Mouse (Mus musculus) thymus, postnatal 25 days (tissue): Measurements from ENCODE around the gene Swsap1.

Experiments
- DNase-seq: peaks from one replicate; pipeline ENCODE4 v3.0.0; 2022

Gene Swsap1

GRCm38 (mm10) chr9:21936692-21937570, 18.6 kb upstream of the Swsap1 start, which contains the start of gene Plppr2:
Gene Plppr2, plus strand, starts transcription at chr9:21937033.
- DNase-seq, result peak; percentile 77

GRCm38 (mm10) chr9:21937711-21938175, 17.8 kb upstream of the Swsap1 start:
- no peak for DNase-seq

- no peak for DNase-seq
These were observed 17.2 kb upstream of the Swsap1 start for GRCm38 (mm10) chr9:21938234-21938855.

- no peak for DNase-seq
These were observed 12.5 kb upstream of the Swsap1 start for GRCm38 (mm10) chr9:21943046-21943445.

GRCm38 (mm10) chr9:21943638-21944037, 11.9 kb upstream of the Swsap1 start:
- DNase-seq, result no peak

- no peak for DNase-seq
These were observed 11.3 kb upstream of the Swsap1 start for GRCm38 (mm10) chr9:21944267-21944666.

- no peak for DNase-seq
These were observed 7.9 kb upstream of the Swsap1 start for GRCm38 (mm10) chr9:21947540-21948130.

- DNase-seq, result no peak
These were observed 7.4 kb upstream of the Swsap1 start for GRCm38 (mm10) chr9:21948146-21948545.

- DNase-seq, result no peak
These were observed 6.8 kb upstream of the Swsap1 start for GRCm38 (mm10) chr9:21948790-21949189.

GRCm38 (mm10) chr9:21950322-21950721, 5.2 kb upstream of the Swsap1 start:
- peak; percentile 70 for DNase-seq

GRCm38 (mm10) chr9:21951977-21952376, 3.6 kb upstream of the Swsap1 start:
- no peak for DNase-seq

GRCm38 (mm10) chr9:21953600-21953999, 2.0 kb upstream of the Swsap1 start:
- DNase-seq, result no peak

- no peak for DNase-seq
These were observed 920 bp upstream of the Swsap1 start for GRCm38 (mm10) chr9:21954635-21955034.

GRCm38 (mm10) chr9:21955225-21955569, 358 bp upstream of the Swsap1 start:
- no peak for DNase-seq

- DNase-seq, result no peak
These were observed 2.8 kb downstream of the Swsap1 start for GRCm38 (mm10) chr9:21958372-21958771.

GRCm38 (mm10) chr9:21959244-21959643, 3.7 kb downstream of the Swsap1 start:
- DNase-seq, result no peak

GRCm38 (mm10) chr9:21960135-21960534, 4.6 kb downstream of the Swsap1 start:
- DNase-seq, result no peak

- DNase-seq, result no peak
These were observed 5.1 kb downstream of the Swsap1 start for GRCm38 (mm10) chr9:21960558-21961208.

- DNase-seq, result no peak
These were observed 5.9 kb downstream of the Swsap1 start for GRCm38 (mm10) chr9:21961366-21961980.

GRCm38 (mm10) chr9:21962010-21962409, 6.5 kb downstream of the Swsap1 start:
- DNase-seq, result no peak

- DNase-seq, result peak; percentile 60
These were observed 7.0 kb downstream of the Swsap1 start for GRCm38 (mm10) chr9:21962416-21963059.

GRCm38 (mm10) chr9:21963417-21963816, 7.9 kb downstream of the Swsap1 start, which contains the start of gene Epor:
Gene Epor, minus strand, starts transcription at chr9:21963506.
- no peak for DNase-seq
